Mouse (Mus musculus): Measurements from ENCODE around the gene Hspa5. TPM values are rescaled to one million over a fixed set of nuclear protein-coding genes. Genes with fewer than 3 reads are reported as not detected.
A peak's percentile ranks its signal among the peaks of the same experiment; 100 is the strongest.
"Not testable (repeated sequence)": the region's sequence is repeated elsewhere in the genome, so short reads cannot be mapped to it uniquely, and the experiment has no call there.

The Hspa5 gene
- polyA plus RNA-seq, 1 experiment from 2014 or later: 846 TPM

DNA sequence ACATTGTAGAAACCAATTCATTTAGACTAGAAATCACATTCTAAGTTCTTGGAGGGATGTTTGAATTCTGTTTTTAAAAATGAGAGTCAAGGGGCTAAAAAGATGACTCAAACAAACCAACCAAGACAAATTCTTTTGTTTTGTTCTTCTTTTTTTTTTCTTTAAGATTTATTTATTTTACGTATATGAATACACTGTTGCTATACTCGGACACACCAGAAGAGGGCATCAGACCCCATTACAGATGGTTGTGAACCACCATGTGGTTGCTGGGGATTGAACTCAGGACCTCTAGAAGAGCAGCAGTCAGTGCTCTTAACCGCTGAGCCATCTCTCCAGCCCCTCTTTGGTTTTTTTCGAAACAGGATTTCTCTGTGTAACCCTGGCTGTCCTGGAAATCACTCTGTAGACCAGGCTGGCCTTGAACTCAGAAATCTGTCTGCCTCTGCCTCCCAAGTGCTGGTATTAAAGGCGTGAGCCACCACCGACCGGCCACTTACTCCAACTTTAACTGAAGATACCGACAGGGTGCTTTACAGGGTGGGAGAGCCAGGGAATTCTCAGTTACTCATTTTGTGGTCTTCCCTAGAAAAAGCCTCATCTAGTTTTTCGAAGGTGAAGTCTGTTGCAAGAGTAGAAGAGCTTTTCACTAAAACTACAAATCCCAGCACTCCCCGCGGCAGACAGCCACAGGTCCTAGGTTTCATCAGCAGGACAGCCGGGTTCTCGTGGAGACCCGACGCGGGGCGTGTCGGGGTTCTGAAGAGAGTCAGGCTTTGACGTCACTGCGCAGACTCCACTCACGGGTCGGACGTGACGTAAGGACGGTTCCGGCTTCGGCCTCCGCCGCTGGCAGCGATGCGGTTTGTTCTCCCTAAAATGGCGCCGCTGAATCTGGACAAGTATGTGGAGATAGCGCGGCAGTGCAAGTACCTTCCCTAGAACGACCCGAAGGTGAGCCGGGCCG lies 30.0 kb downstream of the Hspa5 start:
- H3K36me3 ChIP-seq (ENCODE audit: control insufficient read depth, insufficient read depth, low read length): no peaks in the 10 kb centered on the region
- peak overlapping the region; percentile 77 for H3K27ac ChIP-seq (ENCODE audit: low read depth, low read length)
- H3K9ac ChIP-seq (ENCODE audit: low read length): peak overlapping the region; percentile 77
- peak overlapping the region; percentile 63 for H3K4me3 ChIP-seq (ENCODE audit: low read depth, low read length)
- H3K4me1 ChIP-seq (ENCODE audit: control insufficient read depth, insufficient read depth, low read length): peaks cover 11% of the 10 kb centered on the region
- DNase-seq (ENCODE audit: low spot score, missing footprints) (peak; percentile 99), ATAC-seq (ENCODE audit: low FRiP score) (peak; percentile 96)
- WGBS: 4% methylated on average over 39 of the region's 39 CpGs
- H3K9me3 ChIP-seq (ENCODE audit: control insufficient read depth, low read length): no peaks in the 10 kb centered on the region
- H3K27me3 ChIP-seq (ENCODE audit: control insufficient read depth, insufficient read depth, low read length): no peaks in the 10 kb centered on the region
- H3K4me2 ChIP-seq: no peak overlapping the region

DNA sequence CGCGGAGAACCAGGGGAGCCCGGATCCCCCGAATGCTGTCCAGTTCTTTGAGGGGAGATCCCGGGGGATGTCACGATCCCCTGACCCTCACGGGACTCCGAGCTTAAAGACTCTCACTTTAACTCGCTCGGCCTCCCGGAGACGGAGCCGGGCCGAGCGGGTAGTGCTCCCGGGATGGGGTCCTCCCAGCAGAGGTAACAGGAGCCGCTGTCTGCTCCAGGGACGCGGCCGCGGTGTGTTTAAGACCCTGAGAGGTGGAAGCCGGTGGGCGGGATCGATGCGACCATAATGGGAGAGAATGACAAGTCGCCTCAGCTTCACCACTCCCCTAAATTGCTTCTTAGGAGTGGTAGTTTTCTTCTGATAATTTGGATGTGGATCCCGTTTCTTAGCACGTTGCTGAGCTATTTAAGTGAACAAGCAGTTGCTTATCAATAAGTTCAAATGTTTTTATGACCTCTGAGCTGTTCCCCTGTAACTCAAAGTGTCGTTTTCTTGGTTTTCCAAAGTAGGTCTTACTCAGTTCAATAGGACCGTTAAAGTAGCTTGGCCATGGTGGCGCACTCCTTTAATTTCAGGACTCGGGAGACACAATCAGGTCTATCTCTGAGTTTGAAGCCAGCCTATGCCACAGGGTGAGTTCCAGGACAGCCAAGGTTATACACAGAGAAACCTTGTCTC lies 30.9 kb downstream of the Hspa5 start:
- H3K4me1 ChIP-seq (ENCODE audit: control insufficient read depth, insufficient read depth, low read length): peaks cover 11% of the 10 kb centered on the region
- peak overlapping the region; percentile 70 for H3K4me2 ChIP-seq
- peak overlapping the region; percentile 77 for H3K27ac ChIP-seq (ENCODE audit: low read depth, low read length)
- H3K4me3 ChIP-seq (ENCODE audit: low read depth, low read length): peak overlapping the region; percentile 63
- peak overlapping the region; percentile 77 for H3K9ac ChIP-seq (ENCODE audit: low read length)
- H3K9me3 ChIP-seq (ENCODE audit: control insufficient read depth, low read length); H3K36me3 ChIP-seq (ENCODE audit: control insufficient read depth, insufficient read depth, low read length); H3K27me3 ChIP-seq (ENCODE audit: control insufficient read depth, insufficient read depth, low read length): not testable (repeated sequence)
- ATAC-seq (ENCODE audit: low FRiP score): peak; percentile 65
- peak; percentile 85 for DNase-seq (ENCODE audit: low spot score, missing footprints)
- under 1% methylated on average over 26 of the region's 32 CpGs for WGBS

DNA sequence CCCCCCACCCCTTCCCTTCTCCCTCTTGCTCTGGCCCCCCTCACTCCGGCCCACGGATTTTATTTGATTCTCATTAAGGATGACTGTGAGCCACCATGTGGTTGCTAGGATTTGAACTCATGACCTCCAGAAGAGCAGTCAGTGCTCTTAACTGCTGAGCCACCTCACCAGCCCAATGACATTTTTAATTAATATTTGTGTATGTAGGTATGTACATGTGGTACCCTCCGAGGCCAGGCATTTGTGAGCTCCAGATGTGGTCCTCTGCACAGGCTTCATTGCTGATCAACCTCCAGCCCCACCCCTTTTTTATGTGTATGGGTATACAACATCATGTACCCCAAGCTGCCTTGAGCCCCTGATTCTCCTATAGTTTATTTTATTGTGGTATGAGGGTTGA lies 32.0 kb downstream of the Hspa5 start:
- no peak overlapping the region for H3K4me3 ChIP-seq (ENCODE audit: low read depth, low read length)

DNA sequence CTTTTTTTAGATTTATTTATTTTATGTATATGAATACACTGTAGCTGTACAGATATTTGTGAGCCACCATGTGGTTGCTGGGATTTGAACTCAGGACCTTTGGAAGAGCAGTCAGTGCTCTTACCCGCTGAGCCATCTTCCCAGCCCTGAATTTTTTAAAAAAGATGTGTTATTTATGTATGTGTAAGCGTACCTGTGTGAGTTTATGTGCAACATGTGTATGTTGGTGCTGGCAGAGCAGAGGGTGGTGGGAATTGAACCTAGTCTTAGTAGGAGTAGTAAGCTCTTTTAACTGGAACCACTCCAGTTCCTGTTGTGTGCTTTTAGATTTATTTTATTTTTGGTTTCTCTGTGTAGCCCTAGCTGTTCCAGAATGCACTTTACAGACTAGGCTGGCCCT lies 32.4 kb downstream of the Hspa5 start:
- ATAC-seq (ENCODE audit: low FRiP score): no peak
- no peak overlapping the region for H3K9ac ChIP-seq (ENCODE audit: low read length)
- peaks cover 8% of the 10 kb centered on the region for H3K4me1 ChIP-seq (ENCODE audit: control insufficient read depth, insufficient read depth, low read length)
- H3K4me2 ChIP-seq: no peak overlapping the region
- no peak for DNase-seq (ENCODE audit: low spot score, missing footprints)
- WGBS: 99% methylated on average over 2 of the region's 2 CpGs
- H3K27me3 ChIP-seq (ENCODE audit: control insufficient read depth, insufficient read depth, low read length): no peaks in the 10 kb centered on the region
- H3K9me3 ChIP-seq (ENCODE audit: control insufficient read depth, low read length): no peaks in the 10 kb centered on the region
- H3K36me3 ChIP-seq (ENCODE audit: control insufficient read depth, insufficient read depth, low read length): peaks cover 2% of the 10 kb centered on the region; the same call in 1 of the 2 replicates
- no peak overlapping the region for H3K27ac ChIP-seq (ENCODE audit: low read depth, low read length)
- no peak overlapping the region for H3K4me3 ChIP-seq (ENCODE audit: low read depth, low read length)

More for the DNA sequence above, 32.0 kb downstream of the Hspa5 start:
- H3K9me3 ChIP-seq (ENCODE audit: control insufficient read depth, low read length): no peaks in the 10 kb centered on the region
- H3K36me3 ChIP-seq (ENCODE audit: control insufficient read depth, insufficient read depth, low read length): no peaks in the 10 kb centered on the region
- H3K4me1 ChIP-seq (ENCODE audit: control insufficient read depth, insufficient read depth, low read length): peaks cover 11% of the 10 kb centered on the region
- 83% methylated on average over 3 of the region's 3 CpGs for WGBS
- H3K27ac ChIP-seq (ENCODE audit: low read depth, low read length): no peak overlapping the region
- H3K9ac ChIP-seq (ENCODE audit: low read length): no peak overlapping the region
- H3K27me3 ChIP-seq (ENCODE audit: control insufficient read depth, insufficient read depth, low read length): no peaks in the 10 kb centered on the region
- no peak for DNase-seq (ENCODE audit: low spot score, missing footprints)
- ATAC-seq (ENCODE audit: low FRiP score): no peak
- H3K4me2 ChIP-seq: peak overlapping the region; percentile 70; the same call in 1 of the 2 replicates

DNA sequence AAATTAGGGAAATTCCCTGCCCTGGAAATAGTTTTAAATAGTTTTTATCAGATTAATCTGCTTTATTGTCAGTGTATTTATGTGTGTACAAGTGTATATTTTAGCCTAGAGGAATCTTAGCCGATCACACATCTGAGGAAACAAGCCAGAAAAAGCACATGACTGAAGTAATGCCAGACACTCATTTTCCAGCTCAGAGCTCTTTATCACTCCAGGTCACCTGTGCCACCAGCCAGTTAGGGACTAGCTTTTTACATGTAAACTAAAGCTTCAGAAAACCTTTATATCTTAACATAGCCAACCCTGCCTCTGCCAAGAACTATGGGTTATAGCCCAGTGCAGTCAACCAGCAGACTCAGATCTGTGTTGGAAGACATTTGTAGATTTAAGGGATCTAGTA lies 33.0 kb downstream of the Hspa5 start:
- Histone ChIP-seq H3K4me2 (no peak overlapping the region), H3K9me3 (ENCODE audit: control insufficient read depth, low read length) (no peaks in the 10 kb centered on the region), H3K9ac (ENCODE audit: low read length) (no peak overlapping the region), H3K27me3 (ENCODE audit: control insufficient read depth, insufficient read depth, low read length) (no peaks in the 10 kb centered on the region), H3K27ac (ENCODE audit: low read depth, low read length) (no peak overlapping the region), H3K4me1 (ENCODE audit: control insufficient read depth, insufficient read depth, low read length) (peaks cover 7% of the 10 kb centered on the region), H3K4me3 (ENCODE audit: low read depth, low read length) (no peak overlapping the region), H3K36me3 (ENCODE audit: control insufficient read depth, insufficient read depth, low read length) (peaks cover 3% of the 10 kb centered on the region; the same call in 1 of the 2 replicates)
- no peak for DNase-seq (ENCODE audit: low spot score, missing footprints)
- no peak for ATAC-seq (ENCODE audit: low FRiP score)
- 98% methylated on average over 1 of the region's 1 CpGs for WGBS

DNA sequence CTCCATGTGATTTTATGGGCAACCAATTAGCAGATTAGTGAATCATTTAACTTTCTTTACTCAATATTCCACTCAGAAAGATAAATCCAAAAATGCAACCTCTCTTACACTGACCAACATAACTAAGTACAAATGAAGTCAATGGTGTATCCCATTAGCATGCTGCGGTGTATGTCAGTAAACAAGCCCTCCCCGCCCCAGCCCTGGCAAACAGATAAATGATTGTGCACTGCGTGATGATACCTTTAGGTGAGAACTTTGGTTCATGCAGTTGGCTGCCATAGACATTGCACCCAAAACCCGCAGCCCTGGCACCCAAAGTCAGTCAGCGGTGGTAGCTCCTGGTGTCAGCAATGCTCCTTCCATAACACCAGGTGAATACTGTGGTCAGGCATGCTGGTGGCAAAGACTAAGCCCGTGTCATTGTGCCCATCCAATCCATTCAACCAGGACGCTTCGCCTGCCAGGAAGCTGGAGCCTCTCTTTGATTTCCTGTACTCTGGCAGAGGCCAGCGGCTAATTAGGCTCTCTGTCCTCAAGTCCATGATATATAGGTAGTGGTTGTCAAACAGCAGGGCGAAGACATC lies 33.7 kb downstream of the Hspa5 start:
- H3K36me3 ChIP-seq (ENCODE audit: control insufficient read depth, insufficient read depth, low read length): peaks cover 3% of the 10 kb centered on the region; the same call in 1 of the 2 replicates
- H3K27me3 ChIP-seq (ENCODE audit: control insufficient read depth, insufficient read depth, low read length): no peaks in the 10 kb centered on the region
- no peak overlapping the region for H3K27ac ChIP-seq (ENCODE audit: low read depth, low read length)
- H3K9me3 ChIP-seq (ENCODE audit: control insufficient read depth, low read length): no peaks in the 10 kb centered on the region
- H3K4me1 ChIP-seq (ENCODE audit: control insufficient read depth, insufficient read depth, low read length): peaks cover 7% of the 10 kb centered on the region
- ATAC-seq (ENCODE audit: low FRiP score) (no peak), DNase-seq (ENCODE audit: low spot score, missing footprints) (no peak)
- no peak overlapping the region for H3K4me3 ChIP-seq (ENCODE audit: low read depth, low read length)
- H3K4me2 ChIP-seq: no peak overlapping the region
- 95% methylated on average over 10 of the region's 10 CpGs for WGBS
- no peak overlapping the region for H3K9ac ChIP-seq (ENCODE audit: low read length)

DNA sequence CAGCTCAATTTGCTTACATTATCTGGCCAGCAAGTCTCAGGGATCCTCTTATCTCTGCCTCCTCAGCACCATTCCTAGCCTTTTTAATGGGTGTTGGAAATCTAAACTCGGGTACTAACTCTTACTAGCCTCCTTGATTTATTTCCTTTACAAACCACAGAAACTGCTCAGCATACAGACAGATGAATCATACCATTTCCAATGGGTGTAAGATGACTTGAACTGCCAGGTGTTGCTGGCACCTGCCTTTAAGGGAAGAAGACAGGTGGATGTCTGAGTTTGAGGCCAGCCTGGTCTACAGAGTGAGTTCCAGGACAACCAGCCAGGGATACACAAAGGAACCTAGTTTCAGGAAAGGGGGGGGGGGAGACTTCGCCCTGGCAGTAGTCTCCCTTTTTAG lies 36.3 kb downstream of the Hspa5 start:
- no peak overlapping the region for H3K9ac ChIP-seq (ENCODE audit: low read length)
- H3K4me2 ChIP-seq: no peak overlapping the region
- H3K36me3 ChIP-seq (ENCODE audit: control insufficient read depth, insufficient read depth, low read length): peaks cover 6% of the 10 kb centered on the region; the same call in 1 of the 2 replicates
- no peak overlapping the region for H3K4me3 ChIP-seq (ENCODE audit: low read depth, low read length)
- no peak for DNase-seq (ENCODE audit: low spot score, missing footprints)
- 93% methylated on average over 2 of the region's 2 CpGs for WGBS
- H3K27ac ChIP-seq (ENCODE audit: low read depth, low read length): no peak overlapping the region
- H3K9me3 ChIP-seq (ENCODE audit: control insufficient read depth, low read length): no peaks in the 10 kb centered on the region
- peaks cover 7% of the 10 kb centered on the region for H3K4me1 ChIP-seq (ENCODE audit: control insufficient read depth, insufficient read depth, low read length)
- no peak for ATAC-seq (ENCODE audit: low FRiP score)
- no peaks in the 10 kb centered on the region for H3K27me3 ChIP-seq (ENCODE audit: control insufficient read depth, insufficient read depth, low read length)

DNA sequence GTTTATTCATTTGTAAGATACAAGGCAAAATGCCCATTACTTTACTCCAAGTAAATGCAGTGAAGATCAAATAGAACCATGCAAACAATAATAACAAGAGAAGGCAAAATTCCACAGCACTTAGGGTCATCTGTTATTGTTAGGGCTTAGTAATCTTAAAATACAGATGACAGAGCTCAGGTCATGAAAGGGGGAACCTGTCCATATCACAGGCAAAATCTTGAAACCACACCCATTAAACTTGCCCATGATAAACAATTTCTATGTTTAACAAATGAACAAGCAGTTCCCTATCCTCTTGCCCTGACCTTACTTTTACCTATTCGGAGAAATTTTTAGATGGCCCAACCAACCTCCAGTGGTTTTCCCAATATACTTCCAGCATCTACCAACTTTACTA lies 37.8 kb downstream of the Hspa5 start:
- H3K4me2 ChIP-seq: no peak overlapping the region
- WGBS: 92% methylated on average over 1 of the region's 1 CpGs
- peaks cover 11% of the 10 kb centered on the region; the same call in 1 of the 2 replicates for H3K36me3 ChIP-seq (ENCODE audit: control insufficient read depth, insufficient read depth, low read length)
- ATAC-seq (ENCODE audit: low FRiP score): no peak
- DNase-seq (ENCODE audit: low spot score, missing footprints): no peak
- H3K27me3 ChIP-seq (ENCODE audit: control insufficient read depth, insufficient read depth, low read length): no peaks in the 10 kb centered on the region
- no peak overlapping the region for H3K27ac ChIP-seq (ENCODE audit: low read depth, low read length)
- no peaks in the 10 kb centered on the region for H3K4me1 ChIP-seq (ENCODE audit: control insufficient read depth, insufficient read depth, low read length)
- H3K9me3 ChIP-seq (ENCODE audit: control insufficient read depth, low read length): no peaks in the 10 kb centered on the region
- no peak overlapping the region for H3K4me3 ChIP-seq (ENCODE audit: low read depth, low read length)
- no peak overlapping the region for H3K9ac ChIP-seq (ENCODE audit: low read length)

Measured in midbrain, embryonic 11.5 days (tissue).